Mouse (Mus musculus) heart, embryonic 12.5 days (tissue): ENCODE measurements around the gene Pstk. TPM values are rescaled to one million over a fixed set of nuclear protein-coding genes. Genes with fewer than 3 reads are reported as not detected.
"Not testable (repeated sequence)": the region's sequence is repeated elsewhere in the genome, so short reads cannot be mapped to it uniquely, and the experiment has no call there.

Experiments
- ATAC-seq: fragments of 200-750 bp; cut with Nextera tagmentation; 2 replicates; pipeline ENCODE4 v1.8.0; 2017; ENCODE audit warnings: moderate TSS enrichment, moderate library complexity; ENCODE audit not compliant: insufficient number of reproducible peaks, low FRiP score
- H3K27ac ChIP-seq: fragments of 300-500 bp; sonication (generic); 2 replicates; pipeline ENCODE4 v1.5.1; 2016; ENCODE audit warnings: mild to moderate bottlenecking, moderate library complexity; ENCODE audit not compliant: poor library complexity, severe bottlenecking
- H3K27me3 ChIP-seq: fragments of 300-500 bp; sonication (generic); replicated peaks from 2 replicates; pipeline ENCODE4 v1.6.1; 2016; ENCODE audit warnings: mild to moderate bottlenecking, moderate library complexity
- H3K36me3 ChIP-seq: fragments of 300-500 bp; sonication (generic); 2 replicates; pipeline ENCODE4 v1.6.1; 2016; ENCODE audit warnings: mild to moderate bottlenecking, moderate library complexity
- H3K4me1 ChIP-seq: fragments of 300-500 bp; sonication (generic); replicated peaks from 2 replicates; pipeline ENCODE4 v1.6.1; 2016; ENCODE audit warnings: mild to moderate bottlenecking
- H3K4me2 ChIP-seq: fragments of 300-500 bp; sonication (generic); 2 replicates; pipeline ENCODE4 v1.6.1; 2016; ENCODE audit warnings: mild to moderate bottlenecking, moderate library complexity
- H3K4me3 ChIP-seq: fragments of 300-500 bp; sonication (generic); 2 replicates; pipeline ENCODE4 v1.5.1; 2016; ENCODE audit warnings: mild to moderate bottlenecking
- H3K9ac ChIP-seq: fragments of 300-500 bp; sonication (generic); 2 replicates; pipeline ENCODE4 v1.6.1; 2016; ENCODE audit warnings: mild to moderate bottlenecking, moderate library complexity
- H3K9me3 ChIP-seq: fragments of 300-500 bp; sonication (generic); replicated peaks from 2 replicates; pipeline ENCODE4 v1.6.1; 2016; ENCODE audit warnings: mild to moderate bottlenecking, moderate library complexity
- WGBS: fragments of 180-500 bp; shearing (Covaris S2); methylation state at CpG from one replicate; pipeline ENCODE4 v1.1.7; 2016; 5-methylcytosine and 5-hydroxymethylcytosine counted together
- polyA plus RNA-seq: library from polyadenylated mRNA; unstranded; fragments of >200 nt; fragmentation: Nextera tagmentation; extraction: Ambion mirVana; gene quantifications from 2 replicates; pipeline ENCODE4 v1.2.1, GENCODE M21; 2016

Pstk gene
- polyA plus RNA-seq, 1 experiment from 2014 or later: 86.6 TPM

DNA sequence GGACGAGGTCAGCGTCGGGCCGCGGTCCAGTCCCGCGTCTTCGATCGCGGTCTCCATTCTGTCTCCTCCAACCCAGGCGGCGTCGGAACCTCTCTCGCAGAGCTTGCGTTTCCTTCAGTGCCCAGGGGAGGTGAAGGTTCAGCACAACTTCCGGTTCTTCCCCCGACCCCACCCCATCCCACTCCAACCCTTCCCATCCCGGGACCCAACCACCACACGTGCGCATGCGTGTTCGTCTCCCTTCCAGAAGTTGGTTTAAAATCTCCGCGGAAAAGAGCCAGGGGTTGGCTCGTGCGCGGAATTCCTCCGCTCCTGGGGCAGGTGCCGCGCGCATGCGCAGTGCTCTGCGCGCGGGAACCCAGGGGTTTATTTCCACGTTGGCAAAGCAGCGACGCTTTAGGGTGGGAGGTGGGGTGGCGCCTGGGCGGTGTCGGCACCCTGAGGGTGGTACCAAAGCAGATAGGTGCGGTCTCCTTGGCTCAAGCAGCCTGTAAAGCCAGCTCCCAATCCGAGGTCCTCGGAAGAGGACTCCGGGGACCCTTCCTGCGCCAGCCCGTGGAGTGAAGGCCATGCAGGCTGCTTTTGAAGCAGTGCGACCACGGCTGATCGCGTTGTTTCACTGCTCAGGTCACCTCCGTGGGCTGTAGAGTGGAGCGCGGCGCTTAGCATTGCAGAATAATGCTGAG lies 8.2 kb upstream of the Pstk start, which contains the start of gene 2310057M21Rik:
Gene 2310057M21Rik, minus strand, starts transcription at position 145 of the 686 bp plus-strand sequence.
- Histone ChIP-seq H3K9ac (peak within 1 kb of the TSS; percentile 96), H3K9me3 (no peaks in the 10 kb centered on the region), H3K27me3 (no peaks in the 10 kb centered on the region), H3K27ac (peak within 1 kb of the TSS; percentile 95), H3K4me3 (peak within 1 kb of the TSS; percentile 89), H3K4me1 (peaks cover 14% of the 10 kb centered on the region), H3K36me3 (peaks cover 22% of the 10 kb centered on the region), H3K4me2 (peak within 1 kb of the TSS; percentile 92)
- under 1% methylated on average over 55 of the region's 55 CpGs for WGBS
- peak; percentile 96 for ATAC-seq

DNA sequence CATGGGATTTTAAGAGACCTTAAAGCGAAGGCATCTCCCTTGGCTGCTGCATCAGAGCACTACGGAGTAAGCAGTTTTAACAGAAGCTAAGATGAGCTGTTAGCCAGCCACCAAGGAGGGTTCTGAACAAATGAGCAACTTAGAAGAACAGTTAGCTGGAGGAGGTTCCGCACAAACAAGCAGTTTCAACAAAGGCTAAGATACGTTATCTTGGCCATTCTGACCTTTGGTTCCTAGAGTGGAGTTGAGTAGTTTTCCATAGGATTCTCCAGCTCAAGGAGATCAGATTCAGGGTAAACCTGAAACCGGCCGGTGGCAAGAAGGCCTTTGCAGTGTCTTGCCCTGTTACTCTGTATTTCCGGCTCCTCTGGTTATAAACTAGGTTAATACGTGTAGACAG lies 6.8 kb upstream of the Pstk start:
- Histone ChIP-seq H3K4me1 (peaks cover 14% of the 10 kb centered on the region), H3K36me3 (peaks cover 8% of the 10 kb centered on the region), H3K27ac (no peak overlapping the region), H3K4me3 (no peak overlapping the region), H3K9ac (no peak overlapping the region), H3K4me2 (no peak overlapping the region), H3K27me3 (no peaks in the 10 kb centered on the region), H3K9me3 (no peaks in the 10 kb centered on the region)
- ATAC-seq: no peak
- 82% methylated on average over 8 of the region's 8 CpGs for WGBS

DNA sequence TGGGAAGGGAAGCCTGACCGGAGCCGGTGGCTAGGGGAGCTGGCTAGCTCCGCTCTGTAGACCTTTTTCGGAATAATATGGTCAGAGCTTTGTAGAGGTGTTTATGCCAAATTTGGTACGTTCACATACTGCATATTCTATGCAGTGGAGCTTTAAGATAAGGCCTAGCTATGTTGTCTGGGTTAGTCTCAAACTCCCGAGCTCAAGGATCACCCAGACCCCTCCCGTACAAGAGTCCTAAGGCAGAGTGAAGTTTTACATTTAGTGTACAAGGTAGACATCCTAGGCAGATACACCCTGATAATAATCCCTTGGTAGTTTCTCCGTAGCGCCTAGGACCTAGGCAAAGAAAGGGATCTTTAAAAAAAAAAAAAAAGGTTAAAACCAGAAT lies 524 bp downstream of the Pstk start:
- Histone ChIP-seq H3K9ac (peak overlapping the region; percentile 96), H3K27me3 (no peaks in the 10 kb centered on the region), H3K4me2 (peak overlapping the region; percentile 76), H3K27ac (peak overlapping the region; percentile 99), H3K36me3 (peaks cover 13% of the 10 kb centered on the region), H3K4me3 (peak overlapping the region; percentile 84), H3K9me3 (no peaks in the 10 kb centered on the region), H3K4me1 (peaks cover 8% of the 10 kb centered on the region)
- no peak; the same call in none of the 2 replicates for ATAC-seq
- 6% methylated on average over 9 of the region's 9 CpGs for WGBS

DNA sequence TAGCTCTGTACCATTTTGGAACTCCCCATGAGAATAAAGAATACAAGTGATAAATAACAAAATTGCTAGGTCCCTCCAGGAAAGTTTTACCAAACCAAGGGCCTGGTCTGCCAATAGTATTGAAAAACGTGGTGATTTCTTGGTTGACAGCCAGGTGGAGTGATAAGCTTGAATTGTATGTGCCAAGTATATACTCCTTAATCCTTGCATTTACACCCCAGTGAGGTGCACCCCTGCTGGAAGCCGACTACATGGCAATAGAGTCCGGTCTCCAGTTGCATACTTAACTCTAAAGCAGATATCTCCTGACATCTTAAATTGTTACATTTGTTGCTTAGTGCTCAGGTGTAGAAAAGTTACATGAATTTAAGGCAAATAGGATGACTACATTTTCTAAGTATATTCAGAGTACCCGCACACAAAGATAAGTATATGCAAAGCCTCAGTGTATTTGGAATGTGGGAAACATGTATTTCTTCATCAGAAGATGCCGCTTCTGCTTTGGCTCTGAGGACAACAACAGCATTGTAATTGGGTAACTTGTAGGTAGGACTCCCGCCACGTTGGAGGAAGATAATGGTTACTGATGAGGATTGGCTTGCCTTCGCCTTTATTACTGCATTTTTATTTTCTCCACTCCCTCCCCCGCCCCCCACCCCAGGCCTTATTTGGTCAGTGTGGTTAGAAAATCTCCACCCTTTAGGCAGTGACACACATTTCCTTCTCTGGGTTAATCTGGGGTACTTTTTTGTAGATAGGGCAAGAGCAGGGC lies 1.1 kb downstream of the Pstk start:
- Histone ChIP-seq H3K36me3 (peaks cover 13% of the 10 kb centered on the region), H3K4me2 (peak overlapping the region; percentile 76), H3K9ac (peak overlapping the region; percentile 96; the same call in 1 of the 2 replicates), H3K27me3 (no peaks in the 10 kb centered on the region), H3K27ac (peak overlapping the region; percentile 99; the same call in 1 of the 2 replicates), H3K4me1 (peaks cover 8% of the 10 kb centered on the region), H3K9me3 (no peaks in the 10 kb centered on the region), H3K4me3 (peak overlapping the region; percentile 84)
- WGBS: 69% methylated on average over 9 of the region's 9 CpGs
- ATAC-seq: no peak

DNA sequence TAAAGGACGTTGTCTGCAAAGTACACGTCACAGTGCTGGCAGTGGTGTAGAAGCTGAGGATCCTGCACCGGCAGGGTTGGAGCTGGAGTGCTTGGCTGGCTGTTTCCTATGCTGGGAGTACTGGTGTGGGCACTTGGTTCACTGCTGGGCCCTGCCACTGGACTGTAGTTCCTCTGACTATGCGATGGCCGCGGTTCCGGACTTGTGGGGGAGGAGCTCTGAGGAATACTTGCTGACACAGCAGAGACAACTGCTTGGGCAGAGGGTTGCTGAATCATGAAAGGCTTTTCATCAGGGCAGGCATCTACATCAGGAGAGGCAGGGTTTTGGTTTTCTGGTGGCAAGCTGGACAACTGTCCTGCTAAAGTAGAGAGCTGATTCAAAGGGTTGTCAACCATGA lies 20.8 kb downstream of the Pstk start:
- H3K36me3 ChIP-seq: peaks cover 38% of the 10 kb centered on the region
- not testable (repeated sequence) for H3K27ac ChIP-seq, H3K9ac ChIP-seq, H3K4me3 ChIP-seq, H3K9me3 ChIP-seq, H3K27me3 ChIP-seq, ATAC-seq, H3K4me2 ChIP-seq, H3K4me1 ChIP-seq
- 88% methylated on average over 7 of the region's 7 CpGs for WGBS

DNA sequence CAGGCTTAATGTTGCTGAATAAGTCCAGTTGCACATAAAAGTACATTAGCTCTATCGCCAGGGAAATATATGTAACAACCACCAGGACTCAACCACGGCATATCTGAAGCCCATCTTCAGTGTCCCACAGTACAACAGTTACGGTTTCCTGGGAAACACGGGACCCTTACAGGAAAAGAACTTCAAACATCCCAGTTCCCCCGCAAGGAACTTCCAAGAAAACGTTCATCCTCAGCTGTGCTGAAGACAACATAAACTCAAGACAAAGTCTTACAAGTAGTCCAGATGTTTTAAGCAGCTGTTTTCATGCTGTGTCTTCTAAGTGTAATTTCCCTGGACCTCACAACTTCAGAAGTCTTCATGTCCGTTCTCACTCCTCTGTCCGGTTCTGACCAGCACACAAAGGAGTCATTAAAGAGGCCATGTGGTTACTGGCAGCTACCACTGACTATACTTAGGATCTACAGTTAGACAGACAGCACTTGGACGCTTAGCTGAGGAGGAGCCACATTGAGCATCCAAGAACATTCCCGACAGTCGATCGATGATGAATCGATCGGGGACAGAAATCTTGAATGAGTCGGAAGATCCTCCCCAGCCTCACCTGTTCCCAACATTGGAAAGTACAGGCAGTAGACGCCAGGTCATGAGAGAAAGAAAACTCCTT lies 38.5 kb downstream of the Pstk start:
- Histone ChIP-seq H3K4me3 (peak overlapping the region; percentile 88), H3K36me3 (no peaks in the 10 kb centered on the region), H3K27me3 (no peaks in the 10 kb centered on the region), H3K9ac (peak overlapping the region; percentile 92), H3K4me1 (peaks cover 16% of the 10 kb centered on the region), H3K4me2 (peak overlapping the region; percentile 77), H3K9me3 (no peaks in the 10 kb centered on the region), H3K27ac (no peak overlapping the region)
- WGBS: 9% methylated on average over 16 of the region's 16 CpGs
- ATAC-seq: no peak

DNA sequence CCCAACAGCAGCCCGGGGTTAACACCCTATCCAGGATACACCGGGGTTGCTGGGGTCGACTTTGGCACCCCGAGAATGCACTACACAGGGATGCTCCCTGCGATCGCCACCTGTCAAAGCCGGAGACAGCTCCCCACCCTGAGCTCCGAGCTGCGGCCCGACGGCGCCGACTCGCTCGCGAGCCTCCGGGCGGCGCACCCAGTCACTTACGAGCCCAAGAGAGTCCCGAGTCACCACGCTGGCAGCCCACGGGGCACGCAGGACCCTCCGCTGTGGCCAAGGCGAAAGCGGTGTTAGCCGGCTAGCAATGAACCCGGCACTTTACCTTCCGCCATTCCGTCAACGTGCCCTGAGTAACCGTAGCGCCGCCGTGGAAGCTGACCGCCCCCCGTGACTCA lies 39.0 kb downstream of the Pstk start:
- WGBS: under 1% methylated on average over 38 of the region's 38 CpGs
- peak overlapping the region; percentile 92 for H3K9ac ChIP-seq
- no peaks in the 10 kb centered on the region for H3K27me3 ChIP-seq
- peak; percentile 70 for ATAC-seq
- H3K36me3 ChIP-seq: no peaks in the 10 kb centered on the region
- peak overlapping the region; percentile 77 for H3K4me2 ChIP-seq
- peak overlapping the region; percentile 55 for H3K27ac ChIP-seq
- H3K9me3 ChIP-seq: no peaks in the 10 kb centered on the region
- H3K4me3 ChIP-seq: peak overlapping the region; percentile 88
- peaks cover 12% of the 10 kb centered on the region for H3K4me1 ChIP-seq

DNA sequence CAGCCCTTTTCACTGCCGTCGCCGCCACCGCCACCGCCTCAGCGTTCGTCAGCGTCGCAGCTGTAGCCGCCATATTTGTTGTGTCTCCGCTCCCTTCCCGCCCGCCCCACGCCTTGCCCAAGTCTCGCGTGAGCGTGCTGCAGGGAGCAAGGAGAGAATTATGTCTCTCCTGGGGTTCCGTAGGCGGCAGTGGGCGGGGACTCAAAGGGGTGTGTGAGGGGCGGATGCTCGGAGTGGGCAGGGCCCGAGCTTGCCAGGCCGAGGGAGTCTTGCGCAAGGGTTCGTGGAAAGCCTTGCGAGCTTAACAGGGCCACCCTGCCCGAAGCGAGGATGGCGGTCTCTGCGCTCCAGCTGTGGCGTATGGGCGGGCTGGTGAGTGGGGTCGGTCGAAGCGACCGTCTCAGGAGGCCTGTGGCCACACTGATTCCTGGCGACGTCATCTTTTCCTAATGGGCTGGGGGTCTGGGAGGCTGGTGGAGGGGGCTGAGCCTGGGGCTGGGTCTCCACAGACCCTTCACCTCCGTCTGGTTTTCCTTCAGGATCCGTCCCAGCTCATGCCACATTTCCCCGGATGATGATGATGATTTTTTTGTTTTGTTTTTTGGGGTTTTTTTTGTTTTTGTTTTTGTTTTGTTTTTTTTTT lies 39.6 kb downstream of the Pstk start, which contains the start of the genes Ikzf5 and Acadsb:
Gene Ikzf5, minus strand, starts transcription at position 106 of the 643 bp plus-strand sequence.
Gene Acadsb, plus strand, starts transcription at position 186 of the 643 bp plus-strand sequence.
- Histone ChIP-seq H3K36me3 (no peaks in the 10 kb centered on the region), H3K27ac (peak within 1 kb of the TSS; percentile 57), H3K4me1 (peaks cover 12% of the 10 kb centered on the region), H3K4me2 (peak within 1 kb of the TSS; percentile 77), H3K27me3 (no peaks in the 10 kb centered on the region), H3K9me3 (no peaks in the 10 kb centered on the region), H3K4me3 (peak within 1 kb of the TSS; percentile 88), H3K9ac (peak within 1 kb of the TSS; percentile 92)
- under 1% methylated on average over 42 of the region's 42 CpGs for WGBS
- ATAC-seq: peak; percentile 98

DNA sequence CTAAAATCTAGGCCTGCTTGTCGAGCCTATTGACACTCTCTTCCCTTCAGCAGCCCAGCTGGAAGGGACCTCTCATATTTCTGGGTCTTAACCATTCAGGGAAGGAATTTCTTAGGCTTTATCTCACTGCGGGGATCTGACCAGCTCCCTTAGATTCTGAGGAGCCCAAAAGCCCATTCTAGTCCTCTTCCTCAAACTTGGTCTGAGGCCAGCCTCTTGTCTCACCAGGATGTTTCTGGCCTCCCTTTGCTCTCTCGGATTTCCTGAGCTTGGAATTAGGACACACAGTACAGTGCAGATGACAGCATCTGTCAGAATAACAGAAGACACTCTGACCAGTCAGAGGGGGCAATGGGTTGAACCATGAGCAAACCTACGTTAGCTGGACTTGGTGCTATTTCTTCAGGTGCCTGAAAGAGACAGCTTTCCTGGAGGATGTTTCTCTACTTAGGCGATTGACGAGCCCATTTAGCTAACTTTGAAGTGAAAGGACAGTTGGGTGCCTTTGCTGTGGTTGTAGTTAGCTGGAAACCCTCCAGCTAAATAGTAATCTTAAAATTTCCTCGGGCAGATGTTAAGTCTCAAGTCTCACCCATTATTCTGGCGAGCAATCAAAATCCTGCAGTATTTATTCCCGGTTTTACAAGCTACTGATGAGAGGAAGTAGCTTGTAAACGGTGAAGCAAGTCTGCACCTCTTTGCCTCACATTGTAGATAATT lies 40.4 kb downstream of the Pstk start:
- Histone ChIP-seq H3K4me2 (peak overlapping the region; percentile 77), H3K27me3 (no peaks in the 10 kb centered on the region), H3K9ac (peak overlapping the region; percentile 92), H3K27ac (peak overlapping the region; percentile 57), H3K36me3 (no peaks in the 10 kb centered on the region), H3K4me1 (peaks cover 12% of the 10 kb centered on the region), H3K9me3 (no peaks in the 10 kb centered on the region), H3K4me3 (peak overlapping the region; percentile 88)
- WGBS: 46% methylated on average over 10 of the region's 10 CpGs
- ATAC-seq: no peak

DNA sequence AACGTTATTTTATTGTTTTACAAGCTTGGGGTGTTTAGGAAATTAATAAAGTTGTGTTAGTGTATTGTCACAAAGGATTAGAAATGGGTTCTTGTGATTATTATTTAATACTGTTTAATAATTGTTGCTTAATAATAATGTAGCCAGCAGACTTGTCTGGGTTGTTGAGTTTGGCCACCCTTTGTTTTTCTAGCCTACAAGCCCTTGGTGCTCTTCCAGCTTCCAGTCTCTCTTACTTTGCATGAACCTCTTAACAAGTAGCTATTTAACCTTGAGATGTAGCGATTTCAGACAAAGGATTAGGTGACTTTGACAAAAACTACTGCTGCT lies 41.0 kb downstream of the Pstk start:
- Histone ChIP-seq H3K9me3 (no peaks in the 10 kb centered on the region), H3K4me1 (peaks cover 12% of the 10 kb centered on the region), H3K27me3 (no peaks in the 10 kb centered on the region), H3K36me3 (no peaks in the 10 kb centered on the region), H3K9ac (no peak overlapping the region), H3K4me3 (no peak overlapping the region), H3K4me2 (no peak overlapping the region), H3K27ac (no peak overlapping the region)
- WGBS: 63% methylated on average over 2 of the region's 2 CpGs
- ATAC-seq: no peak
